Mouse (Mus musculus) embryonic facial prominence, embryonic 12.5 days (tissue): ENCODE data around the gene Kcnma1. TPM values are rescaled to one million over a fixed set of nuclear protein-coding genes. Genes with fewer than 3 reads are reported as not detected.
A peak's percentile ranks its signal among the peaks of the same experiment; 100 is the strongest.

Experiments
- ATAC-seq: fragments of 200-750 bp; cut with Nextera tagmentation; 2 replicates; pipeline ENCODE4 v1.8.0; 2017; ENCODE audit not compliant: insufficient number of reproducible peaks, insufficient read depth, low FRiP score, low TSS enrichment
- H3K27ac ChIP-seq: fragments of 300-500 bp; sonication (generic); 2 replicates; pipeline ENCODE4 v1.5.1; 2016; ENCODE audit warnings: mild to moderate bottlenecking
- H3K27me3 ChIP-seq: fragments of 300-500 bp; sonication (generic); 2 replicates; pipeline ENCODE4 v1.6.1; 2016; ENCODE audit warnings: mild to moderate bottlenecking, moderate library complexity
- H3K36me3 ChIP-seq: fragments of 300-500 bp; sonication (generic); 2 replicates; pipeline ENCODE4 v1.6.1; 2016; ENCODE audit warnings: mild to moderate bottlenecking
- H3K4me1 ChIP-seq: fragments of 300-500 bp; sonication (generic); 2 replicates; pipeline ENCODE4 v1.6.1; 2016
- H3K4me2 ChIP-seq: fragments of 300-500 bp; sonication (generic); replicated peaks from 2 replicates; pipeline ENCODE4 v1.6.1; 2016; ENCODE audit warnings: mild to moderate bottlenecking, moderate library complexity
- H3K4me3 ChIP-seq: fragments of 300-500 bp; sonication (generic); 2 replicates; pipeline ENCODE4 v1.5.1; 2016; ENCODE audit warnings: mild to moderate bottlenecking
- H3K9ac ChIP-seq: fragments of 300-500 bp; sonication (generic); 2 replicates; pipeline ENCODE4 v1.6.1; 2016; ENCODE audit warnings: mild to moderate bottlenecking, moderate library complexity
- H3K9me3 ChIP-seq: fragments of 300-500 bp; sonication (generic); 2 replicates; pipeline ENCODE4 v1.6.1; 2016; ENCODE audit warnings: mild to moderate bottlenecking, moderate library complexity
- WGBS: fragments of 180-500 bp; shearing (Covaris S2); methylation state at CpG from one replicate; pipeline ENCODE4 v1.1.7; 2016; 5-methylcytosine and 5-hydroxymethylcytosine counted together
- polyA plus RNA-seq: library from polyadenylated mRNA; unstranded; fragments of >200 nt; fragmentation: Nextera tagmentation; extraction: Ambion mirVana; gene quantifications from 2 replicates; pipeline ENCODE4 v1.2.1, GENCODE M21; 2016

Gene Kcnma1
- polyA plus RNA-seq, 1 experiment from 2014 or later, result 2.2 TPM

GRCm38 (mm10) chr14:24006276-24006675, 8.0 kb downstream of the Kcnma1 start:
- no peak overlapping the region for H3K4me2 ChIP-seq
- H3K4me1 ChIP-seq, result peaks cover 12% of the 10 kb centered on the region
- H3K9me3 ChIP-seq, result no peaks in the 10 kb centered on the region
- H3K36me3 ChIP-seq, result no peaks in the 10 kb centered on the region
- no peak overlapping the region for H3K4me3 ChIP-seq
- H3K27me3 ChIP-seq, result peaks cover 58% of the 10 kb centered on the region
- 64% methylated on average over 2 of the region's 2 CpGs for WGBS
- no peak for ATAC-seq
- H3K9ac ChIP-seq, result no peak overlapping the region
- H3K27ac ChIP-seq, result no peak overlapping the region

- H3K4me2 ChIP-seq, result peak overlapping the region; percentile 98
- H3K36me3 ChIP-seq, result no peaks in the 10 kb centered on the region
- ATAC-seq, result peak; percentile 24; the same call in 1 of the 2 replicates
- no peaks in the 10 kb centered on the region for H3K9me3 ChIP-seq
- no peak overlapping the region for H3K27ac ChIP-seq
- WGBS, result under 1% methylated on average over 82 of the region's 82 CpGs
- peaks cover 72% of the 10 kb centered on the region for H3K27me3 ChIP-seq
- H3K4me1 ChIP-seq, result peaks cover 12% of the 10 kb centered on the region
- H3K9ac ChIP-seq, result peak overlapping the region; percentile 61
- peak overlapping the region; percentile 74 for H3K4me3 ChIP-seq
These were observed 9.6 kb downstream of the Kcnma1 start for GRCm38 (mm10) chr14:24004471-24005271.

GRCm38 (mm10) chr14:24003450-24004381, 10.6 kb downstream of the Kcnma1 start:
- under 1% methylated on average over 74 of the region's 85 CpGs for WGBS
- Histone ChIP-seq H3K9me3 (no peaks in the 10 kb centered on the region), H3K9ac (peak overlapping the region; percentile 61), H3K27me3 (peaks cover 72% of the 10 kb centered on the region), H3K36me3 (no peaks in the 10 kb centered on the region), H3K4me1 (peaks cover 12% of the 10 kb centered on the region), H3K4me2 (peak overlapping the region; percentile 98), H3K4me3 (peak overlapping the region; percentile 74), H3K27ac (no peak overlapping the region)
- ATAC-seq, result no peak

GRCm38 (mm10) chr14:24002647-24003046, 11.6 kb downstream of the Kcnma1 start:
- no peaks in the 10 kb centered on the region for H3K9me3 ChIP-seq
- WGBS, result 59% methylated on average over 5 of the region's 5 CpGs
- H3K9ac ChIP-seq, result no peak overlapping the region
- H3K27ac ChIP-seq, result no peak overlapping the region
- no peak overlapping the region for H3K4me3 ChIP-seq
- H3K4me1 ChIP-seq, result peaks cover 12% of the 10 kb centered on the region
- no peak overlapping the region; the same call in 1 of the 2 replicates for H3K4me2 ChIP-seq
- ATAC-seq, result no peak
- no peaks in the 10 kb centered on the region for H3K36me3 ChIP-seq
- H3K27me3 ChIP-seq, result peaks cover 71% of the 10 kb centered on the region

- WGBS, result 73% methylated on average over 6 of the region's 6 CpGs
- Histone ChIP-seq H3K36me3 (no peaks in the 10 kb centered on the region), H3K27ac (no peak overlapping the region), H3K4me1 (no peaks in the 10 kb centered on the region), H3K9me3 (no peaks in the 10 kb centered on the region), H3K27me3 (peaks cover 26% of the 10 kb centered on the region), H3K9ac (no peak overlapping the region), H3K4me2 (no peak overlapping the region), H3K4me3 (no peak overlapping the region)
- ATAC-seq, result no peak
These were observed 16.4 kb downstream of the Kcnma1 start for GRCm38 (mm10) chr14:23997912-23998311.

- Histone ChIP-seq H3K4me3 (no peak overlapping the region), H3K9ac (no peak overlapping the region), H3K4me1 (no peaks in the 10 kb centered on the region), H3K36me3 (no peaks in the 10 kb centered on the region), H3K27ac (no peak overlapping the region), H3K4me2 (no peak overlapping the region), H3K27me3 (peaks cover 10% of the 10 kb centered on the region; the same call in 1 of the 2 replicates), H3K9me3 (no peaks in the 10 kb centered on the region)
- WGBS, result 89% methylated on average over 3 of the region's 3 CpGs
- no peak for ATAC-seq
These were observed 18.5 kb downstream of the Kcnma1 start for GRCm38 (mm10) chr14:23995831-23996230.

- ATAC-seq, result no peak
- no peaks in the 10 kb centered on the region for H3K9me3 ChIP-seq
- H3K4me1 ChIP-seq, result no peaks in the 10 kb centered on the region
- whole genome bisulfite sequencing, result 78% methylated on average over 7 of the region's 7 CpGs
- H3K9ac ChIP-seq, result no peak overlapping the region
- no peak overlapping the region for H3K4me2 ChIP-seq
- no peak overlapping the region for H3K27ac ChIP-seq
- no peaks in the 10 kb centered on the region for H3K36me3 ChIP-seq
- no peak overlapping the region for H3K4me3 ChIP-seq
- no peaks in the 10 kb centered on the region for H3K27me3 ChIP-seq
These were observed 23.4 kb downstream of the Kcnma1 start for GRCm38 (mm10) chr14:23990871-23991270.

- Histone ChIP-seq H3K9ac (no peak overlapping the region), H3K27ac (no peak overlapping the region), H3K4me1 (no peaks in the 10 kb centered on the region), H3K9me3 (no peaks in the 10 kb centered on the region), H3K36me3 (no peaks in the 10 kb centered on the region), H3K27me3 (no peaks in the 10 kb centered on the region), H3K4me2 (no peak overlapping the region), H3K4me3 (no peak overlapping the region)
- 75% methylated on average over 11 of the region's 11 CpGs for WGBS
- no peak for ATAC-seq
These were observed 24.6 kb downstream of the Kcnma1 start for GRCm38 (mm10) chr14:23989696-23990095.

- no peak overlapping the region for H3K9ac ChIP-seq
- no peaks in the 10 kb centered on the region for H3K4me1 ChIP-seq
- H3K36me3 ChIP-seq, result no peaks in the 10 kb centered on the region
- no peaks in the 10 kb centered on the region for H3K27me3 ChIP-seq
- no peak for ATAC-seq
- 80% methylated on average over 8 of the region's 8 CpGs for WGBS
- H3K4me3 ChIP-seq, result no peak overlapping the region
- H3K9me3 ChIP-seq, result no peaks in the 10 kb centered on the region
- H3K4me2 ChIP-seq, result no peak overlapping the region
- no peak overlapping the region for H3K27ac ChIP-seq
These were observed 32.1 kb downstream of the Kcnma1 start for GRCm38 (mm10) chr14:23982205-23982604.

GRCm38 (mm10) chr14:23974685-23975084, 39.6 kb downstream of the Kcnma1 start:
- H3K4me2 ChIP-seq, result no peak overlapping the region
- no peak overlapping the region for H3K9ac ChIP-seq
- no peak for ATAC-seq
- H3K9me3 ChIP-seq, result no peaks in the 10 kb centered on the region
- H3K4me3 ChIP-seq, result no peak overlapping the region
- H3K36me3 ChIP-seq, result no peaks in the 10 kb centered on the region
- H3K4me1 ChIP-seq, result no peaks in the 10 kb centered on the region
- 93% methylated on average over 2 of the region's 2 CpGs for WGBS
- no peaks in the 10 kb centered on the region for H3K27me3 ChIP-seq
- H3K27ac ChIP-seq, result no peak overlapping the region

GRCm38 (mm10) chr14:23966471-23966870, 47.8 kb downstream of the Kcnma1 start:
- no peaks in the 10 kb centered on the region for H3K36me3 ChIP-seq
- no peaks in the 10 kb centered on the region for H3K4me1 ChIP-seq
- no peak overlapping the region for H3K9ac ChIP-seq
- no peak overlapping the region for H3K27ac ChIP-seq
- WGBS, result 78% methylated on average over 8 of the region's 8 CpGs
- H3K4me3 ChIP-seq, result no peak overlapping the region
- H3K9me3 ChIP-seq, result no peaks in the 10 kb centered on the region
- no peak for ATAC-seq
- H3K4me2 ChIP-seq, result no peak overlapping the region
- no peaks in the 10 kb centered on the region for H3K27me3 ChIP-seq
